Mouse (Mus musculus) macrophage (primary cell): ENCODE data around the gene Atcay. TPM values are rescaled to one million over a fixed set of nuclear protein-coding genes. Genes with fewer than 3 reads are reported as not detected.
A peak's percentile ranks its signal among the peaks of the same experiment; 100 is the strongest.

Source experiments
- H3K27ac ChIP-seq: fragments of 350-480 bp; formaldehyde crosslinking; 2 replicates; pipeline ENCODE4 v1.9.0; 2021
- H3K36me3 ChIP-seq: fragments of 350-480 bp; formaldehyde crosslinking; 2 replicates; pipeline ENCODE4 v1.9.0; 2021; ENCODE audit errors: inconsistent target
- H3K4me3 ChIP-seq: fragments of 350-480 bp; formaldehyde crosslinking; 2 replicates; pipeline ENCODE4 v1.9.0; 2021; ENCODE audit errors: inconsistent target
- H3K79me2 ChIP-seq: fragments of 350-480 bp; formaldehyde crosslinking; 2 replicates; pipeline ENCODE4 v1.9.0; 2021; ENCODE audit errors: inconsistent target
- WGBS: methylation state at CpG from one replicate; pipeline ENCODE4 v1.1.7; 2026; ENCODE audit warnings: inconsistent platforms; ENCODE audit not compliant: missing documents; 5-methylcytosine and 5-hydroxymethylcytosine counted together
- polyA plus RNA-seq: library from polyadenylated mRNA; stranded (reverse); fragments of 250-400 nt; gene quantifications from 3 replicates; pipeline ENCODE4 v1.2.4, GENCODE M21; 2018; ENCODE audit warnings: inconsistent platforms

The Atcay gene
- polyA plus RNA-seq, 1 experiment from 2014 or later: not detected

DNA sequence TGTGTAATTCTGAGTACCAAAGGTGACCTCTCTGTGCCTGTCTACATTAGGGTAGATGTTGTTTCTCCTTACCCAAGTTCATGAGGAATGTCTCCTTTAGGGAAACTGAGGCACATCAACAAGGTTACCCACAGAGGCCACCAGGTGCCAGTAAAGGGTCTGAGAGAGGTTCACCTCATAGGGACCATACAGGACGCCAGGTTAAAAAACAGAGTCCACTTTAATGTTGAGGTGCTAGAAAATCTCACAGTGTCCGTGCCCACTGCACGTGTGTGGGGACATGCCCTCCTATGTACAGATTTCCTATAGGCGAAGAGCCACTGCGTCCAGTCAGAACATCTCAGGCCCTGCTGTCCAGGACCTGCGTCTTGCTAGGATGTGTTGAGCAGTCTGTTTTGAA lies 31.6 kb downstream of the Atcay start:
- H3K4me3 ChIP-seq: no peak overlapping the region
- 92% methylated on average over 6 of the region's 6 CpGs for WGBS

DNA sequence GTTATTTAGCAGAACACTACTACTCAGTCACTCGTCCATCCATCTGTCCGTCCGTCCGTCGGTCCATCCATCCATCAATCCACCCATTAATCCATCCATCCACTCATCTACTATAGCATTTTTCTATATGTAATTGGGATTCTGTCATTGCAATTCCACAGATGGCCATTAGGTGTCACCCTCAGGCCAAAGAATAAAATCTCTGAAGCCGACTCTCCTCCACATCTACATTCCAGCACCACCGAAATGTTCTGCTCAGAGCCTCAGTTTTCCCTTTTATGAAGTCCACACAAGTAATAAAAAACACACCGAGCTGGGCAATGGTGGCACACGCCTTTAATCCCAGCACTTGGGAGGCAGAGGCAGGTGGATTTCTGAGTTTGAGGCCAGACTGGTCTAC lies 32.4 kb downstream of the Atcay start:
- H3K4me3 ChIP-seq: no peak overlapping the region
- H3K36me3 ChIP-seq: no peaks in the 10 kb centered on the region
- 0% methylated on average over 9 of the region's 9 CpGs for WGBS
- H3K27ac ChIP-seq: no peak overlapping the region
- H3K79me2 ChIP-seq: no peaks in the 10 kb centered on the region

More for the DNA sequence above, 31.6 kb downstream of the Atcay start:
- H3K36me3 ChIP-seq: no peaks in the 10 kb centered on the region
- no peaks in the 10 kb centered on the region for H3K79me2 ChIP-seq
- no peak overlapping the region for H3K27ac ChIP-seq

DNA sequence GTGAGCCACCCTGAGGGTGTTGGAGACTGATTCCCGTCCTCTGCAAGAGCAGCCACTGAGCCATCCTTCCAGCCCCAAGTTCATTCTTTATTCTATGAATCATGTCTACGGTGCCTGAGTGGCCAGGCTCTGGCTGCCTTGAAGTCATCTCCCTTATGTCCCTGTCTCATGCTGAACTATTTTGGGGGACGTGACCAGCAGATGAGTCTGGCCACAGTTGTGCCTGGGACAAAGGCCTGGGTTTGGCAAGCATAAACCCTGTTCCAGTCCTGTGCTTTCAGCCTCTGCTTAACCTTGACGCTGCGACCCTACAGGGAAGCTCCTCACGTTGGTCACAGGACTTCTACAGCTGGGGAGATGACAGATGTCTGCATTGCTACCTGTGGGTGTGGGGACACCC lies 33.3 kb downstream of the Atcay start:
- WGBS: 65% methylated on average over 6 of the region's 6 CpGs
- no peak overlapping the region for H3K4me3 ChIP-seq
- H3K27ac ChIP-seq: no peak overlapping the region
- no peaks in the 10 kb centered on the region for H3K79me2 ChIP-seq
- H3K36me3 ChIP-seq: no peaks in the 10 kb centered on the region

DNA sequence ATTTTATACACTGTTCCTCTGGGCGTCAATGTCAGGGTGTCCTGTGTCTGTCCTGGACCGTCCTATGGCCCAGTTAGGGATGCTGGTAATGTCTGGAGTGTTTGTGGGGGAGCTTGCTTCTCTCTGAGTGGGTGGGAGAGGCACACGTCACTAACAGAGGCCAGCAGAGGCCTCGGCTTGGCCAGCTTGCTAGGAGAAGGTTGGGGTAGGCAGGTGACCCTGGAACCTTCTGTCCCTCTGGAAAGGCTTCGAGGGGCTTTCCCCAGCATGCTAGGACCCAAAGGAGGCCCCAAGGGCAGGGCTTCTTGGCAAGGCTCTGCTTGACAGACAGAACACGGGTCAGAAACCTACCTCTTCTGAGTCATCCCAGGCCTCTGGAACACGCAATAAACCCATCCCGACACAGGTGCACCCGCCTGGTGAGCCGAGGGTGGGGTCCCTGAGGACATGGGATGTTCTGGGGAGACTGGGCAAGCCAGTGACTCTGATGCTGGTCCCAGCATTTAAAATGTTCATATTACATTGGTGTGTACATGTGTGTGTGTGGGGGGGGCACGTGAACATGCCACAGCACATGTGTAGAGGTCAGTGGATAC lies 34.1 kb downstream of the Atcay start:
- Histone ChIP-seq H3K27ac (no peak overlapping the region), H3K79me2 (no peaks in the 10 kb centered on the region), H3K36me3 (no peaks in the 10 kb centered on the region), H3K4me3 (no peak overlapping the region)
- WGBS: 81% methylated on average over 11 of the region's 11 CpGs

DNA sequence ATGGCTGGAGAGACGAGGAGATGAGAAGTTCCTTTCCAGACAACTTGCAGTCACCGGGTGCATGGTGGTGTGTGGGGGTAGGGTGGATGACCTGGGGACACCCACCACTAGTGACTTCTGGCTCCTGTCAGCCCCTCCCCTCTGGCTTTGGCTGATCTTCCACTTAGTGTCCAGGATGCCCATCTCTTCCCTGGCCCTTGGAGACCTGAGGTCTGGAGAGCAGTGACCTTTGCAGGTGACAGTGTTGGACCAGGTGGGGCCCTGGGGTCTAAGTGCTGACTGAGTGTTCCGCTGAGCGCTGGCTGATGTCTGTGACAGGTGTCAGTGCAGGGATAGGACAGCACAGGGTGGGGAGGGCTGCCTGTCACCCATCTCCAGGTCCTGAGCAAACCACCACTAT lies 35.3 kb downstream of the Atcay start:
- H3K36me3 ChIP-seq: no peaks in the 10 kb centered on the region
- H3K4me3 ChIP-seq: no peak overlapping the region
- H3K27ac ChIP-seq: no peak overlapping the region
- 82% methylated on average over 4 of the region's 4 CpGs for WGBS
- no peaks in the 10 kb centered on the region for H3K79me2 ChIP-seq

DNA sequence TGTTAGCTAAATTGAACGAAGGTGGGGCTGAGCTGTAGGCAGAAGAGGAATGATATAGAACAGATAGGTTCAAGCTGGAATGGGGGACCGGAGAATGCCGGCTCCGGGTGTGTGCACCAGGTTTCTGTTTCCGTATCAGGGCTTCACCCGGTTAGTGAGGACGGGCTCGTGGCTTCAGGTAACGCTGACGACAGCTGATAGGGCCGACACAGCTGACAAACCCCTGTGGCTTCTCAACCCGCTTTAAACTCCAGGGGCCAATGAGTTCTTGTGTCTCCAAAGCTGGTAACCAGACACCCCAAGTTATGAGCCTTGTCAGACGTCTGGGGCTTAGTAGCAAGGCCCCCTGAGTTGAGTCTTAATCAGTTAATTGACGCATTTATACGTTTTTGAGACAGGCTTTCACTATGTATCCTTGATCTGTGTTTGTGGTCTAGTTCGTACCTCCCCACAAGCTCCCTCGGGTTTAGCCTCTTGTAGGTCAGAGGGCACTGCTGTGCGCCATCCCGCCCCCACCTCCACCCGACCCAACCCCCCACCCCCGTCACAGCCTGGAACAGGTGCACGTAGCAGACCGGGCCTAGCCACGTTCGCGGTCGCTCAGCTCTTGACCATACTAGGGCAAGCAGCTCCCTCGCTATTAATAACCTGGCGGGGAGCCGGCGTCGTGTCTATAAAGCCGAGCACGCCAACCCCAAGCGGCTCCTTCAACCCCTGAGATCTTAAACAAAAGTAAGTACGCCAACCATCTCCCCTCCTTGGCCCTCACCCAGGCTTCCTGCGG lies 36.5 kb downstream of the Atcay start:
- Histone ChIP-seq H3K4me3 (no peak overlapping the region), H3K27ac (no peak overlapping the region), H3K79me2 (no peaks in the 10 kb centered on the region), H3K36me3 (no peaks in the 10 kb centered on the region)
- WGBS: 12% methylated on average over 29 of the region's 37 CpGs

DNA sequence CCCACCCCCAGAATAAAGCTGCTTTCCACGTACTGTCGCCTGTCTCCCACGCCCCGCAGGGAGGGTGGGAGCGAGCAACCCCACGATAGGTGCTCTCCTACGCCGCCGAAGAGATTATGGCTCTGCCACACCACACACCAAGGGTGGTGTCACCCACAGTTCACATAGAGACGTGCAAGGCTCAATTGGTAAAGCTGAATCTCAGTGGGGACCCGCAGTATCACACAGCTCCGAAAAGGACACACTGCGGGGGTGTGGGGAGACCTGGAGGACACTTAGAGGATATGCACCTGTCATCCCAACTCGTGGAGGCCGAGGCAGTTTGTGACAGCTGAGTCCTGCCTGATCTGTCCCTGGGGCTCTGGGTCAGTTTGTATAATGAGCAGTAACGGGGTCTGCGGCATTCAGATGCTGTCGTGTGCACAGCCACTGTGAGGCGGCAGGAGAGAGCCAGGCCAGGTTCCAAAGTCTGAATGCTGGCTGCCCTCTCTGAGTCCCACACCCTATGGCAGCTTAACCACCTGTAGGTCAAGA lies 37.6 kb downstream of the Atcay start:
- peak overlapping the region; percentile 11; the same call in 1 of the 2 replicates for H3K4me3 ChIP-seq
- H3K79me2 ChIP-seq: peaks cover under 1% of the 10 kb centered on the region; the same call in 1 of the 2 replicates
- H3K36me3 ChIP-seq: peaks cover 7% of the 10 kb centered on the region; the same call in 1 of the 2 replicates
- 6% methylated on average over 19 of the region's 19 CpGs for WGBS
- H3K27ac ChIP-seq: no peak overlapping the region

DNA sequence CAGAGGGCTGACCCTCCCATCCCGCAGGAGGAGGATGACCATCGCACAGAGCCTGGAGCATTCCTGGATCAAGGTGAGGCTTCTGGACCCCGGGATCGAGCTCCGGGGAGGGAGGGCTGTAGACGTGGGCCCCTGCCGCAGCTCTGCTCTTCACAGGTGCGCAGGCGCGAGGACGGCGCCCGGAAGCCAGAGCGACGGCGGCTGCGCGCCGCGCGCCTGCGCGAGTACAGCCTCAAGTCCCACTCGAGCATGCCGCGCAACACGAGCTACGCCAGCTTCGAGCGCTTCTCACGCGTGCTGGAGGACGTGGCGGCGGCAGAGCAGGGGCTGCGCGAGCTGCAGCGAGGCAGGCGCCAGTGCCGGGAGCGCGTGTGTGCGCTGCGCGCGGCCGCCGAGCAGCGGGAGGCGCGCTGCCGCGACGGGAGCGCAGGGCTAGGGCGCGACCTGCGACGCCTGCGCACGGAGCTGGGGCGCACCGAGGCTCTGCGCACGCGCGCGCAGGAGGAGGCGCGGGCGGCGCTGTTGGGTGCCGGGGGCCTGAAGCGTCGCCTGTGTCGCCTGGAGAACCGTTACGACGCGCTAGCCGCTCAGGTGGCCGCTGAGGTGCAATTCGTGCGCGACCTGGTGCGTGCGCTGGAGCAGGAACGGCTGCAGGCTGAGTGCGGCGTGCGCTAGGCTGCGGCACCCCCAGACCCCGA lies 38.2 kb downstream of the Atcay start:
- Histone ChIP-seq H3K79me2 (peaks cover 6% of the 10 kb centered on the region; the same call in 1 of the 2 replicates), H3K27ac (peak overlapping the region; percentile 63), H3K36me3 (peaks cover 13% of the 10 kb centered on the region; the same call in 1 of the 2 replicates), H3K4me3 (peak overlapping the region; percentile 37)
- WGBS: 1% methylated on average over 71 of the region's 93 CpGs

DNA sequence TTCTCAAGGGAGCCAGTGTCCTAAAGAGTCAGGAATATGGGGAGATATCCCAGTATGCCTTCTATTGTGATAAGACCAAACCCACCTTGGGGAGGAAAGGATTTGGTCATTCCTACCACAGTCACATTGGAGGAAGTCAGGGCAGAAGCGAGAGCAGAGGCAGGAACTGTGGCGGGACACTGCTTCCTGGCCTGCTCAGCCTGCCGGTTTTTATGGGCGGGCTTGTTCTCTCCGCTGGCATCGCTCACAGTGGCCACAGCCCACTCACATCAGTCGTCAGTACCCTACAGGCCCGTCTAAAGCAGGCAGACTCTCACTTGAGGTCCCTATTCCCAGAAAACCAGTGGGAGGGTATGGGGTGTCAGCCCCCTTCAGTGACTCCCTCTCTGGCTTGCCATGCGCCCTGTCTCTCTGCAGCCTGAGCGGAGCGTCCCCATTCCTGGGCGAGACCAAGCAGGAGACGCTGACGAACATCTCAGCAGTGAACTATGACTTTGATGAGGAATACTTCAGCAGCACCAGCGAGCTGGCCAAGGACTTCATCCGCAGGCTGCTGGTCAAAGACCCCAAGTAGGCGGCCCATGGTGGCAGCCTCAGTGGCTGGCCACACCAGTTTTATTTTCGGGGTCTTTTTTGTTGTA lies 39.2 kb downstream of the Atcay start:
- H3K27ac ChIP-seq: peak overlapping the region; percentile 63
- 50% methylated on average over 18 of the region's 18 CpGs for WGBS
- H3K4me3 ChIP-seq: peak overlapping the region; percentile 37; the same call in 1 of the 2 replicates
- peaks cover 16% of the 10 kb centered on the region; the same call in 1 of the 2 replicates for H3K79me2 ChIP-seq
- H3K36me3 ChIP-seq: peaks cover 19% of the 10 kb centered on the region; the same call in 1 of the 2 replicates

DNA sequence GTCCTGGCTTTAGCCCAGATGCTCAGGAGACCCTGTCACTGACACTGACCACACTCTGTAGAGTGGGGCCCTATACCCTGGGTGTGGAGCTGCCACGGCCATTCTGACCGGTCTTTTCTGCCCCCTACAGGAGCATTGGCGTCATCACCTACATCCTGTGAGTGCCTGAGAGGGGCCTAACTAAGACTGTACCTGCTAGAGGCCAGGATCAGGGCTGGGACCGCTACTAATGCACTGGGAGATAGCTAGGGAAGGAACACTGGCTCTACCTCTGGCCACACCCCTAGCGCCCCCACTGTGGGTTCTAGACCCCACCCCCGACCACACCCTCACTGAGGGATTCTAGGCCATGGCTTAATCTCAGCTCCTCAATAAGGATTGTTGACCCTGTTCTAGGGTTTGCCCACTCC lies 39.7 kb downstream of the Atcay start:
- H3K79me2 ChIP-seq: peaks cover 19% of the 10 kb centered on the region; the same call in 1 of the 2 replicates
- H3K4me3 ChIP-seq: no peak overlapping the region
- H3K27ac ChIP-seq: peak overlapping the region; percentile 63
- peaks cover 19% of the 10 kb centered on the region; the same call in 1 of the 2 replicates for H3K36me3 ChIP-seq
- WGBS: 47% methylated on average over 6 of the region's 6 CpGs

DNA sequence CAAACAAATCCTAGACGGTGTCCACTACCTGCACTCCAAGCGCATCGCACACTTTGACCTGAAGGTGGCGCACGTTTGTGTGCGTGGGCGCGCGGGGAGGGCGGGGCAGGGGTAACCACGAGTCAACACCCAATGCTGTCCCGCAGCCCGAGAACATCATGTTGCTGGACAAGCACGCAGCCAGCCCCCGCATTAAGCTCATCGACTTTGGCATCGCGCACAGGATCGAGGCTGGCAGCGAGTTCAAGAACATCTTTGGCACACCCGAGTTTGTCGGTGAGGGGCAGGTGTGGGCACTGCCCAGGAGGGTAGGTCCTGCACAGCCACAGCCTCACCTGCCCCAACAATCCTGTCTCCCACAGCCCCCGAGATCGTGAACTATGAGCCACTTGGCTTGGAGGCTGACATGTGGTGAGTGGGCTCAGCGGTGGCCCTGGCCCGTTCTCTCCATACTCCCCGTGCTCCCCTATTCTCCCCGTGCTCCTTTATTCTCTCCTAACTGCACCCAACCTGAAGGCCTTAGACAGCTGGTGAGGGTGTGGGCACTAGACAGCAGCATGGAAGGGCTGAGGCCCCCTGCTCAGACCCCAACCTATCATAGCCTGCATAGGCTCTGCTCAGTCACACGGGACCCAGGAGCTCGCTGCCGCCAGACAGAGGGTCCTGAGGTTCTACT lies 40.3 kb downstream of the Atcay start:
- Histone ChIP-seq H3K36me3 (peaks cover 22% of the 10 kb centered on the region; the same call in 1 of the 2 replicates), H3K4me3 (no peak overlapping the region), H3K27ac (peak overlapping the region; percentile 63), H3K79me2 (peaks cover 22% of the 10 kb centered on the region; the same call in 1 of the 2 replicates)
- WGBS: 81% methylated on average over 31 of the region's 31 CpGs

DNA sequence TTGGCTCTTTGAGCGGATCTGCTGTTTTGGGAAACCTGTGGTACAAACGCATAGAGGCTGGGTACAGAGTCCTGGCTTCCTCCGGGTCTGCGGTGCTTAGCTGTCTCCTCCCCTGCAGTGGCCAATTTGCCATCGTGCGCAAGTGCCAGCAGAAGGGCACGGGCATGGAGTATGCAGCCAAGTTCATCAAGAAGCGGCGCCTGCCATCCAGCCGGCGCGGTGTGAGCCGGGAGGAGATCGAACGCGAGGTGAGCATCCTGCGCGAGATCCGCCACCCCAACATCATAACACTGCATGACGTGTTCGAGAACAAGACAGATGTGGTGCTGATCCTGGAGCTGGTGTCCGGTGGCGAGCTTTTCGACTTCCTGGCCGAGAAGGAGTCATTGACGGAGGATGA lies 40.8 kb downstream of the Atcay start:
- Histone ChIP-seq H3K4me3 (no peak overlapping the region), H3K27ac (no peak overlapping the region), H3K79me2 (peaks cover 28% of the 10 kb centered on the region; the same call in 1 of the 2 replicates), H3K36me3 (peaks cover 25% of the 10 kb centered on the region; the same call in 1 of the 2 replicates)
- WGBS: 92% methylated on average over 21 of the region's 26 CpGs

DNA sequence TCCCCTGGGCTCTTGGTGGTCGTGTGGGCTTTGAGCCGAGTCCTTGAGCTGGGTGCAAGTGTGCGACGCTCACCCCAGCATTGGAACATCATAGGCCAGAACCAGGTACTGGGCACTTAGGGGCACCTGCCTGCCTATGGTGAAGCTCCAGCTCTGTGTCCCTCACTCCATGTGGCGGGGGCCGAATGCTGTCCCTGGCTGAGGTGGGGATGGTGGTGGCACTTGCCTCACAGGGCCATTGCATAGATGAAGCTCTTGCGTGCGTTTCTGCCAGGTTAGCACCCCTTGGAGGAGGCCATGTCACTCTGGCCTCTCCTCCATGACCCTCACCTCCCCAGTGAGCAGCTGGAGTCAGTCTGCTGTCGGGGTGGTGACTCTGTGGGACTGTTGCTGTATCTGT lies 43.5 kb downstream of the Atcay start:
- Histone ChIP-seq H3K36me3 (peaks cover 27% of the 10 kb centered on the region), H3K4me3 (no peak overlapping the region), H3K79me2 (peaks cover 43% of the 10 kb centered on the region), H3K27ac (no peak overlapping the region)
- 88% methylated on average over 9 of the region's 9 CpGs for WGBS

DNA sequence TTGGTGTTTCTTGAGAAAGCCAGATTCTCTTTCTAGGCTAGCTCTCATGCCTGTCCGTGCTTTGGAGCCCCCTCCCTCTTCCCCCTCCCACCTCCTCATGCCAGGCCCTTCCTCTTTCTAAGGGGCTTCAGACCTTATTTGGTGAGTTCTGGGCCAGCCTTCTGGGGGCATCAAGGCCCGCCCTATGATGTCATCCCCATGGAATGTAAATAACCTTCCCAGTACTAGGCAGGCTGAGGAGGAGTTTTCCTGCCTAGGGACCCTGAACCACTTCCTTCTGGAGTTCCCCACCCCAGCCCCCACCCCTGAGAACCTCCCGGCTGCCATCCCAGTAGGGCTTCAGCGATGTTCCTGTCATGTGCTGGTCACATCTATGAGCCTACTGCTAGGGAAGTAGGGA lies 45.9 kb downstream of the Atcay start:
- Histone ChIP-seq H3K79me2 (peaks cover 54% of the 10 kb centered on the region), H3K27ac (no peak overlapping the region), H3K4me3 (no peak overlapping the region), H3K36me3 (peaks cover 51% of the 10 kb centered on the region)
- WGBS: 90% methylated on average over 4 of the region's 4 CpGs
